Mouse (Mus musculus): ENCODE data around the gene Ceacam13.
A peak's percentile ranks its signal among the peaks of the same experiment; 100 is the strongest.

Gene Ceacam13

GRCm38 (mm10) chr7:18009589-18009988 is at the start of gene Ceacam13:
Gene Ceacam13, plus strand, starts transcription at chr7:18009889.
- no peak for DNase-seq (ENCODE audit: low read depth, low spot score)

- no peak for DNase-seq (ENCODE audit: low read depth, low spot score)
These were observed 37.9 kb upstream of the Ceacam13 start, which contains the start of gene Ceacam11 for GRCm38 (mm10) chr7:17971824-17972223. Gene Ceacam11, plus strand, starts transcription at chr7:17972124.

GRCm38 (mm10) chr7:18001131-18001530 is 8.6 kb upstream of the Ceacam13 start:
- DNase-seq (ENCODE audit: low read depth, low spot score): peak; percentile 62

- no peak for DNase-seq (ENCODE audit: low read depth, low spot score)
These were observed 55.9 kb downstream of the Ceacam13 start, which contains the start of gene Ceacam12 for GRCm38 (mm10) chr7:18065629-18066028. Gene Ceacam12, plus strand, starts transcription at chr7:18065929.
